Mouse (Mus musculus) right cerebral cortex, postnatal 36 days (tissue): ENCODE data around the gene Itpk1.

Experiments
- DNase-seq, 2 experiments: peaks; one replicate each; pipeline ENCODE4 v3.0.0; 2022; ENCODE audit warnings: low spot score in 2 of 2, mixed read lengths in 1 of 2

Itpk1 gene

DNA sequence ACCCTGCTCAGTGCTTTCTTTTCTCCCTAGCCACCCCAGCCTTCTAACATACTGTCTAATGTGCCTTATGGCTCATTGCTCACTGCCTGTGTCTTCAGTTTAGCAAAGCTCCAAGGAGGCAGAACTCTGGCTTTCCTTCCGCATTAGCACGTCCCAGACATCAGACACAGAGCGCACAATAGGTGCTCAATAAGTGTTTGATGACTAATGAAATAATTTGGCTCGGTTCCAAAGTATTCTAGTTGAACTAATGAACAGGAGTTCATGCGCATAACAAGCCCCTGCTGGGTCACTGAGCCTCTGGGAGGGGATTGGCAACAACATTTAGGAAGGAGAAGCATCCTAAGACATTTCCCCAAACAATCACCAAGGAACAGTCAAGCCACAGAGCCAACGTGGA is 152.7 kb downstream of the Itpk1 start:
- no peak for DNase-seq

DNA sequence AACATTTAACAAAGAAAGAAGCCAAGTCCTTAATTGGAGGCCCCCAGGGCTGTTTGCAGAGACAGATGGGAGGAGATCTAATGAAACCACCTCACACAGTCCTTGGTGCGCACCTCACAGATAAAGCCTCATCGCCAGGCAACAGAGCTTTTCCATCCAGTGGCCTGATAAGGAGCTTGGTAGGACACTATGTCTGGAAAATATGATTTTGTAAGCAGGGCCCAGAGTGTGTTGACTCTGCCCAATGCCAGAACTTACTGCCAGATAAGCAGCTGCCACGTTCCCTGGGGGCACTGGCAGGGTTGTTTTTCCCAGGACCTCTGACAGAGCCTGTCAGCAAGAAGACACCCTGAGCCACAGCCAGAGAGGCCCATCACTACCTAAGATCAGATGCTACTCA is 153.5 kb downstream of the Itpk1 start:
- DNase-seq: no peak

- no peak for DNase-seq
Observed at GRCm38 (mm10) chr12:102550529-102550928, 154.2 kb downstream of the Itpk1 start.

DNA sequence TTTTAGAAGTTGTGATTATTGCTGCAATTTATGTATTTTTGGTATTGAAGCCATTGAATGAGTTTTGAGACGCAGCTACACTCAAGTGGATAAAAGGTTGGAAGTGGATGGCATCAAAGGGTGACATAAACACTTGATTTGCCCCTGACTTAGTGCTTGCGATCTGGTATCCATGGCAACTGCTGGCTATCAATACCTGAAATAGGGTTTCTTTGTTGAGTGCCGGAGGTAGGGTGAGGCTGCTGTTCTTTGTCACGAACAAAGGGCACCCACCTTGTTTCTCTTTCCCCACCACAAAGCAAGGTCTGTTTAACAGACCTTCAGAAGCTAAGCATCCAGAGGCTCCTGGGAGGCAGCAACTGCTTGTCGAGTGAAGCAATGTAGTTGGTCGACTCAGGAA is 159.6 kb downstream of the Itpk1 start:
- DNase-seq: no peak

- DNase-seq: no peak
Observed at GRCm38 (mm10) chr12:102541168-102541567, 163.6 kb downstream of the Itpk1 start.

DNA sequence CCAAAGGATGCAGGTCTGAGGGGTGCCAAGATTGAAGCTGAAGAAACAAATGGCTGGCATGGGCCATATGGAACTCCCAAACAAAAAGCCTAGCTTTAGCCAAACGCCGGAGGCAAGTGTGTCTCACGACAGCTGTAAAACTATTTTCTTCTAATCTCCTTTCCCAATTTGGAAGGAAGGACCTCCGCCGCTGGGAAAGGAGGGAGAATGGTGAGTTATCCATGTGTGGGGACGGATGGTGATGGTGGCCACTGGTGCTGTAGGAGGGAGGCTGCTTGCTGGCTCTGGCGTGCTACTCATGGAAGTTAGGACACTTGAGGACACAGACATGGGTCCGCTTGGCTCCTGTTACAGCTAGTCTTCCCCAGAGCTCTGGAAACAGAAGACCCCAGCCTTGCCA is 164.5 kb downstream of the Itpk1 start:
- no peak for DNase-seq

- DNase-seq: no peak
Observed at GRCm38 (mm10) chr12:102535796-102536195, 168.9 kb downstream of the Itpk1 start.

DNA sequence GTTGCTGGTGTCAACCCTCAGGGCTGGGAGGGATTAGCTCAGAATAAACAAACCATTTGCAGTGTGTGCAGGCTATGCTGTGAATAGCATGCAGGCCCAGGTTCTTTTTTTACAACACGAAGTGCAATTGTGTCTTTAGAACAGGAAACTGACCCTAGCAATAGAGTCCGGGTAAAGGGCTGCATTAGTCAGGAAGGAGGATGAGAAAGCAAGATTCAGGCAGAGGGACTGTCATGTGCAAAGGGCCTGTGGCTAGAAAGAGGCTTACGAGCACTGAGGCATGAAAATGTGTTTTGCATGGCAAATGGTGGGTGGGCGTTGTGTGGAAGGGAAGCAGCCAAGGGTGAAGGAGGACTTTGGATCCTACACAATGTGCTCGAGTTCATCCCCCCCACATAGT is 176.7 kb downstream of the Itpk1 start:
- no peak for DNase-seq

DNA sequence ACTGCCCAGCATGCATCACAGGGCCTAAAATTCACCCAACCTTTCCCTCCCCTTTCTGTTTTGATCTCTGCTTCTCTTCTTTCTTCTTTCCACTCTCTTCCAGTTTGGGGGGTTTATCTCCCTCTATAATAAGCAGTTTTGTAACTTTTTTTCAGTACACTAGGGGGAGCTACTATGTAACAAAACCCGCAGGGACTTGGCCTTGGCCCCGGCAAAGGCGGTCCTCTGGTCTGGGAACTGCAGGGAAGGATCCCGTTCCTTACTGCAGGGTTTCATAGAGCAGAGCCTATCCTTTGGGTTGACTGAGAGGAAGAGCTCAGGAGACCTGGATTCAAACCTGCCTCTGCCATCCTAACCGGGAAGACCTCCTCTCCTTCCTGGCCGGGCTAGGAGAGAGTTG is 180.0 kb downstream of the Itpk1 start:
- DNase-seq: no peak

DNA sequence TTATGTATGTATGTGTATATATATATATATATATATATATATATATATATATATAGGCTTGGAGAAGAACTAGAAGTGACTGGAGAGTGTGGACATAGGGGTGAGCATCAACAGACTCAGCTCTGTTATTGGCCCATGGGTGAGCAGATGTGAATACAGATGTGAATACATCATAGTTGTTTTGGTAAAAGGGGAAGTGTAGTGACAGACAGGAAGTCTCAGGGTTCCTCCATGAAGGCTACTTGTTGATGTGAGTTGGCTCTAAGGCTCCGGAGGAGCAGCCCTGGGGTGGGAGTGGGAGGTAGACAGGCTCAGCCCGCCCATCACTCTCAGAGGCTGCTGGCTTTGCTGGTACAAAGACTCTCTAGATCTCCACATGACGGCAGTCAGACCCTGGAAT is 180.5 kb downstream of the Itpk1 start:
- DNase-seq: no peak

DNA sequence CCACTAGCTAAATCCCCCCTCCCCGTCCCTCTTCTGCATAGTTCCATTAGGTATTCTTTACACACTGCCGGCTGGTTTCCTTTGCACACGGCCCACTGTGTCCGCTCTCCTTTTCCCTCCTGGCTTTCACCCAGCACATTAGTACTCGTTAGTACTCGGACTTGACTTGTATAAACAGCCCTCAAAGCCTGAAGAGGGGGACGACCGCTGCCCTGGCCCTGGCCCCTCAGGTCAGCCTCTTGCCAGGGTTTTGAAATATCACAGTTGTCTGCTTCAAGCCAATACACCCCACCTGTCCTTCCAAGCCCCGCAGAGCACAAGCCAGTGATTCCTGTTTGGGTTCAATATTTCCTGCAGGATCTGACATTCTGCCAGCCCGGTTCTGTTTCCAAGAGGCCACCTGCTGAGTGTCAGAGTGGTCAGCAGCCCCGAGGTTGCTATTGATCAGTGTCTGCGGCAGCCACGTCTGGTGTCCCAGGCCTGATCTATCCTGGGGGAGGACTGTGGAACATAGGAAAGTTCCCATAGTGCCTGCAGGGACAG is 182.9 kb downstream of the Itpk1 start:
- no peak for DNase-seq

- DNase-seq: no peak
Observed at GRCm38 (mm10) chr12:102519929-102520720, 184.6 kb downstream of the Itpk1 start.
